Mouse (Mus musculus) CD4-positive, CD25-positive, alpha-beta regulatory T cell, adult 2 months (primary cell): Measurements from ENCODE around the gene Bri3bp.
"Not testable (repeated sequence)": the region's sequence is repeated elsewhere in the genome, so short reads cannot be mapped to it uniquely, and the experiment has no call there.

ENCODE experiments used
- DNase-seq: peaks from one replicate; pipeline ENCODE4 v3.0.0-alpha.2; 2012; ENCODE audit warnings: low read depth, low spot score

Gene Bri3bp

DNA sequence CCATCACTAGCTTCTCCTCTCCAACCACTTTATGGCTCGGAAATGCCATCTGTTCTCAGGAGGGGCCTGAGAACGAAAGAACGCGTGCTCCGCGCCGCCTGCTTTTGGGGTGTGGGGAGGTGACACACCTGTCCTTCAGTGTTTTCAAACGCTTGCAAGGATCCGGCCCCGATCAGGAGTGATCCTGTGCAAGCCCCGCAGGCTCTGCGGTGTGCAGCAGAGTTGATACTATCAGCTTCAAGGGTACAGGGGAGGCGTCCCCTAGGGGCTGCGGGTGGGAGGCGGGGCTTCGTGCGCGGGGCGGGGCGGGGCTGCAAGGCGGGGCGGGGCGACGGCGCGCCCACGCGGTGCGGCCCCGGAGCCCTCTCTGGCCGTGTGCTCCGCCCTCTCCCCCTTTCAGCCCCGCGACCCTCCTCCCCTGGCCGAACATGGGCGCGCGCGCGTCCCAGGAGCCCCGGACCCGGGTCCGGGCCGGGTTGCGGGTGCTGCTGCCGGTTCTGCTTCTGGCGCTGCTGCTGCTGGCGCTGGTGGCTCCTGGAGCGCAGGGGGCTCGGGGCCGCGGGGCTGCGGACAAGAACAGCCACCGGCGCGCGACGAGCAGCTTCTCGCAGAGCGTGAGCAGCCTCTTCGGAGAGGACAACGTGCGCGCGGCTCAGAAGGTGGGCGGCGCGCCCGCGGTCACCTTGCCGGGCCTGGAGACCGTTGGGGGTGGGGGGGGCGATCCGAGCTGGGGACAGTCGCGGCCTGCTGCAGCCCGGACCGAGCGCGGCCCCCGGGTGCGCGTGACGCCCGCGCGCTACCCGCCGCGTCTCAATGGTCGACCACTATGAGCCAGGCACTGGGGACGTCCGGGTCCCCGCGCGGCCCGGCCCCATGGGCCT lies at the start of gene Bri3bp:
TSS of gene Bri3bp (plus strand) at position 335 of the 881 bp plus-strand sequence.
- DNase-seq, result peak; percentile 82

GRCm38 (mm10) chr5:125391609-125392008 lies 49.8 kb upstream of the Bri3bp start:
- peak; percentile 47 for DNase-seq

DNA sequence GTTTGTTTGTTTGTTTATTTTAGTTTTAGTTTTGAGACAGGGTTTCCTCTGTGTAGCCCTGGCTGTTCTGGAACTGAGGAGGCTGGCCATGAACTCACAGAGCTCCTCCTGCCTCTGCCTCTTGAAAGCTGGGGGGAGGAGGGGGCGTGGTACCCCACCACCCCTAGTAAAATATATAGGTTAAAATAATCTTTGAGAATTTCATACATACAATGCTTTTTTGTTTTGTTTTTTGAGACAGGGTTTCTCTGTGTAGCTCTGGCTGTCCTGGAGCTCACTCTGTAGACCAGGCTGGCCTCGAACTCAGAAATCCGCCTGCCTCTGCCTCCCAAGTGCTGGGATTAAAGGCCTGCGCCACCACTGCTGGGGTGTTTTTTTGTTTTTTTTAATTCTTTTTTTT lies 49.2 kb upstream of the Bri3bp start:
- DNase-seq, result not testable (repeated sequence)

DNA sequence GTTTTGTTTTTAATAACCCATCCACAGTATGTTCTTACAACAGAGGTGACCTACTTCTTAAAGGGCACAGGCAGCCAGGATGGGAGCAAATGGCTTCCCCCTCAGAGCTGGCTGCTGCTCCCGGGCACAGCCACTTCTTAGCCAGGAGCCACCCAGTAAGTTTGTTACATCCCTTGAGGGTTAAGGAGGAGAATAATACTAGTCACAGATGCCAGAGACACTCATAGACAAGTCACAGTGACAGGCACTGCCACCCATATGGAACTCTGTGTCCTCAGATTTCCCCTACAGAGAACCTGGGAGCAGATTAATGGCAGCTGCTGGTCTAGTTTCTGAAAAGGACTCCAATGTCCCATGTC lies 48.8 kb upstream of the Bri3bp start:
- DNase-seq, result no peak

DNA sequence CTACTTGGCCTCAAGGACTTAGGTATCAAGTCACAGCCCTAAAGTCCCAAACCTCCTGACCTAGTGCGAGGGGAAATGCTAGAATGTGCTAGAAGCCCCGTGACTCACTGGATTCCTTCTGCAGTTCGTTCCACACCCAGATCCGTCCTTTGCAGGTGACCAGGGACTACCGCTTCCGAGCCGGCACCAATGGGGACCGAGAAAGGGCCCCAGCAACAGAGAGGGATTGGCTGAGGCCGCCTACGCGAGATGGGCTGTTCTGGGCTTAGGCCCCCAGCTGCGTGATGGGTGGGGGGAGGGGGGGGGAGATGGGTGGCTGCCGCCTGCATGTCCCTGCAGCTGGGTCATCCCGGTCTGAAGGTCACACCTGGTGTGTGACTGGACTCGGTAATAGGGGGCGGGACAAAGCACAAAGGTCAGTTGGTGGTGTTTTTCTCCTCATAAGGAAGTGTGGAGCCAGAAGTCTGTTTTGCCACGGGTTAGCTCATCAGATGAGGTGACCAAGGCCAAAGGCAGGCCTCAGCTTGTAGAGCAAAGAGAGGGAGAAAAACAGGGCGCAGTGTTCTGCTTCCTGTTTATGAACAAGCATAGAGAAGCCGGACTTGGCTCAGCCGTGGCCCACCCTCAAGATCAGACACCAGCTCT lies 48.3 kb upstream of the Bri3bp start:
- peak; percentile 96 for DNase-seq

- DNase-seq, result peak; percentile 92
These were observed 47.5 kb upstream of the Bri3bp start for GRCm38 (mm10) chr5:125393622-125394603.

GRCm38 (mm10) chr5:125395008-125395407 lies 46.4 kb upstream of the Bri3bp start:
- no peak for DNase-seq

GRCm38 (mm10) chr5:125400903-125401302 lies 40.5 kb upstream of the Bri3bp start:
- DNase-seq, result no peak

DNA sequence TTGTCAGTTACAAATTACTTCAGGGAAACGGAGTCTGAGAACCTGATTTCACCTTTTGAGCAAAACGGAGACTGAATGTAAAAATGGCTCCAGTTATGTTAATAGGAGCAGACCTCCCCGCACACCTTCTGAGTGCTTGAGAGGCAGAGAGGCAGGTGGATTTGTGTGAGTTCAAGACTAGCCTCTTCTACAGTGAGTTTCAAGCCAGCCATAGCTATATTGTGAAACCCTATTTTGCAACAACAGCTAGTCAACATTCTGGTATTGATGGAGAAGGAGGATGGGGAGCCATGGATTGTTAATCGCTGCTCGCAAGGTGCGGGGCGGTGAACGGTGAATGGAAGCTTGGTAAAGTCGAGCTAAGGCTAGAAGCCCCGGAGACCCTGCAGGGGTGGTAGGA lies 38.9 kb upstream of the Bri3bp start:
- no peak for DNase-seq

DNA sequence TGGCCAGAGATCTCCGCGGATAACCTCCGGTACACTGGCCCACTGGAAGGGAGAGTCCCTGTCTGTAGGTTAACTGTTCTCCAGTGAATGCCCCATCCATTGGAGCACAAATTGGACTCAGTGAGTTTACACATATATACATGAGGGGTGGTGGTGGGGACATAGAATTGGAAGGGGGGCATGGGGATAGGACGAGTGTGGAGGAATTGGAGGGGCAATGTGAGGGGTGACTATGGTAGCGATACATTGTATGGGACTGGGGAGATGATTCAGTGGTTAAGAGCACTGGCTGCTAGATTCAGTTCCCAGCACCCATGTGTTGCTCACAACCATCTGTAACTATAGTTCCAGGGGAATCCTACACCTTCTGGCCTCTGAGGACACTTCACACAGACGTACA lies 38.4 kb upstream of the Bri3bp start:
- DNase-seq, result no peak

- DNase-seq, result peak; percentile 75
These were observed 37.6 kb upstream of the Bri3bp start for GRCm38 (mm10) chr5:125403481-125404465.

DNA sequence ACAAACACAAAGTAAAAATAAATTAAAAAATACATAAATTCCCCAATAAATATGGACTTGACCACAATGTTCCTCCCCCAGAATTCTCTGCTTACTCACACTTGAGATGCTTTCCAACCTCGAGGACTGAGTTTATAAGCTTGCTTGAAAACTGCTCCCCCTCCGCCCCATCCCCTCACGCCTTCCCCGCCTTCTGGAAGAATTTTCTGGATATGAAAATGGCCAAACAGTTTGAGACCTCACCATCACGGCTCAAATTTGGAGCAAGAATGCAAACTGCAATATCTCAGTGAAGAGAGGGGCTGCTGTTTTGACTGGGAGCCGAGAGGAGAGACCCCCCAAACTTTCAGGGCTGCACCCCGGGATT lies 36.8 kb upstream of the Bri3bp start:
- DNase-seq, result peak; percentile 30

DNA sequence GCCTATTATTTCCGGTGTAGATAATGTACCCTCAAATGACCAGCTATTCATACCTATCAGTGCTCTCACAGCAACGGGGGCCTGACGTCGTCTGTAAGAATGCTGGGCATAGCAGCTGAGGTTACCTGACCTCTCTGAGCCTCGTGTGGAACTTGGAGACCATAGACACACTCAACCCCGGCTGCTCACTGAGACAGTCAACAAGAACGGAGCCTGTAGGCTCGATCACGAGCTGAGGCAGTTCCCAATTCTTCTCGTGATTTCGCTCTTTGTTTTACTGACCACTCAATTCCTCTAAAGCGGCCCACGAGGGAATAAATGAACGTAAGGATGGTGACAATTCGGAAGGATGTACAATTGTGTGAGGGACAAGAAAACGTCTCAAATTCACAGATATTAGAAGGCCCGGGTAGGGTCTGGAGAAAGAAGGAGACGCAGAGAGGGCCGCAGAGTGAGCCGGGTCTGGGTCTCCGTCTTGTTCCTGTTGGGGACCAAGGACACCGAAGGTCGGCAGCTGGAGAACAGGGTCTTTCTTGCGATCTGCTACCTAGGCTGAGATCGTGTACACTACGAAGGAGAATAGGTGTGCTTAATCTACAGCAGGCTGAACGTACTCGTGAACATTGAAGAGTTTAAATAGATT lies 36.3 kb upstream of the Bri3bp start:
- peak; percentile 58 for DNase-seq

DNA sequence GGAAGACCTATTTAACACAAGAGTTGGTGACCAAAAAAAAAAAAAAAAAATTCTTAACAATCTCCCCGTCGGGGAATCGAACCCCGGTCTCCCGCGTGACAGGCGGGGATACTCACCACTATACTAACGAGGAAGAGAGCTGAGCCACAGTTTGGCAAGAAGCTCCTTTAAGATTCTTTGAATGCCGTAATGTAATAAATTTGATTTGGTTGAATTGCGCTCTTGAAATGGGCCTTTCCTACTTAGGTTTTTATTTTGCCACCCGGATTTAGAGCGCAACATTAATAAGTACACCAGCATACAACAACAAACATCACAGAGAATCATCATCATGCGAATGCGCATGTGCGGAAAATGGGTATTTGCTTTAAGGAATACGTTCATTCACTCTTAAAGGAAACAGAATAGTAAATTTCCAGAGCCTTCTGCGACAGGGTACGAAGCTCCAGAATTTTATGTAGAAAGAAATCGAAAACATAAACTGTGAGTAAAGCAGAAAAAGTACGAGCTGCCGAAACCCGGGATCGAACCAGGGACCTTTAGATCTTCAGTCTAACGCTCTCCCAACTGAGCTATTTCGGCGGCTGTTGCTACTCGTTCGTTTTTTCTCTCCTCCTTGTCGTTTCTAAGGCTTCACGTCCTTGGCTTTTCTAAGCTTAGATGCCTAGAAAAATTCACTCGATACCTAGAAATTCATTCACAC lies 35.7 kb upstream of the Bri3bp start:
- peak; percentile 92 for DNase-seq

GRCm38 (mm10) chr5:125406322-125407016 lies 34.9 kb upstream of the Bri3bp start:
- DNase-seq, result peak; percentile 71

GRCm38 (mm10) chr5:125407020-125407830 lies 34.1 kb upstream of the Bri3bp start:
- DNase-seq, result peak; percentile 20

DNA sequence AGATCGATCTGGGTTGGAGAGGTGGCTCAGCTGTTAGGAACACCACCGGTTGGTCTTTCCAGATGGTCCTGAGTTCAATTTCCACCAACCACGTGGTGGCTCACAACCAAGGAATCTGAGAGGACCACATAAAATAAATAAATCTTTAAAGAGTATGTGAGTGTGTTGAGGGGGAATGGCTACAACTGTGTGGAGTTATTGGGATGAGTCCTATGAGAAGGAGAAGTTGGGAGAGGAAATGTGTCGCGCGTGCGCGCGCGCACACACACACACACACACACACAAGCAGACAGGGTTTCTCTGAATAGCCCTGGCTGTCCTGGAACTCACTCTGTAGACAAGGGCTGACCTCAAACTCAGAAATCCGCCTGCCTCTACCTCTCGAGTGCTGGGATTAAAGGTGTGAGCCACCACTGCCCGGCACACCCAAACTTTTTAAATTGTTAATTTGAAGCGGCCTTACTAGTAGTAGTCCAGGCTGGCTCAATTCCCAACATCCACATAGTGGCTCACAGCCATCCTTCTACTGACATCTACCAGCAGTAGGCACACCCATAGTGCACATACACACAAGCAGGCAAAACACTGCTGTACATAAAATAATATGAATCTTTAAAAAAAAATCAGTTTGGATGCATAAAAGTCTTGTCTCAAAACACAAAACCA lies 33.3 kb upstream of the Bri3bp start:
- DNase-seq, result no peak

DNA sequence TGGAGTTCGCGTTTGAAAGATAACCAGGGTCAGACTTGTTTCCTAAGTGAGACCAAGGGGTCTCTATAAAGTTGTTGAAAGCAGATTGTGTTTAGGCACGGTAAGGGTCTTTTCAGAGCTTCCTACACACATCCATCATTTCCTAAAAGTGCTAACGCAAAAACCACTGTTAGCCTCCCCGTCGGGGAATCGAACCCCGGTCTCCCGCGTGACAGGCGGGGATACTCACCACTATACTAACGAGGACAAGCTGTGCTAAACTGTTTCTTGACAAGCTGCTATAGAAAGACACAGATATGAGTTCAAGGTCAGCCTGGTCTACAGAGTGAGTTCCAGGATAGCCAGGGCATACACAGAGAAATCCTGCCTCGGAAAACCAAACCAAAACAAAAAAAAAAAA lies 32.5 kb upstream of the Bri3bp start:
- DNase-seq, result peak; percentile 81
